Mouse (Mus musculus) small intestine, adult 2 months (tissue): ENCODE measurements around the gene Slc9c1. TPM values are rescaled to one million over a fixed set of nuclear protein-coding genes. Genes with fewer than 3 reads are reported as not detected.
"Not testable (repeated sequence)": the region's sequence is repeated elsewhere in the genome, so short reads cannot be mapped to it uniquely, and the experiment has no call there.

Experiments used
- H3K27ac ChIP-seq: fragments of 200-500 bp; 2 replicates; pipeline ENCODE4 v1.5.1; 2012; ENCODE audit warnings: low read depth, low read length, control low read depth, inconsistent platforms; ENCODE audit not compliant: insufficient read depth
- H3K27me3 ChIP-seq: fragments of 200-500 bp; 2 replicates; pipeline ENCODE4 v1.6.1; 2012; ENCODE audit warnings: mild to moderate bottlenecking, moderate library complexity, low read length, inconsistent platforms; ENCODE audit not compliant: control insufficient read depth, insufficient read depth
- H3K36me3 ChIP-seq: fragments of 200-500 bp; 2 replicates; pipeline ENCODE4 v1.6.1; 2012; ENCODE audit warnings: mild to moderate bottlenecking, low read length, control low read depth, inconsistent platforms; ENCODE audit not compliant: control insufficient read depth, insufficient read depth
- H3K4me1 ChIP-seq: fragments of 200-500 bp; 2 replicates; pipeline ENCODE4 v1.6.1; 2012; ENCODE audit warnings: low read length, inconsistent platforms, mixed read lengths; ENCODE audit not compliant: control insufficient read depth, insufficient read depth, insufficient read length
- H3K4me3 ChIP-seq: fragments of 200-500 bp; 2 replicates; pipeline ENCODE4 v1.5.1; 2012; ENCODE audit warnings: low read depth, mild to moderate bottlenecking, control low read depth, inconsistent platforms, low read length, moderate library complexity
- CTCF ChIP-seq: fragments of 200-500 bp; IDR thresholded peaks from 2 replicates; pipeline ENCODE4 v1.5.1; 2012; ENCODE audit warnings: low read depth, mild to moderate bottlenecking, control low read depth, inconsistent platforms, low read length, moderate library complexity, mixed read lengths; ENCODE audit not compliant: insufficient replicate concordance, insufficient read length; ENCODE audit errors: extremely low read depth
- POLR2A ChIP-seq: fragments of 200-500 bp; IDR thresholded peaks from 2 replicates; pipeline ENCODE4 v1.6.1; 2012; ENCODE audit warnings: low read depth, mild to moderate bottlenecking, control low read depth, inconsistent platforms, low read length, moderate library complexity
- WGBS: fragments of 180-500 bp; shearing (Covaris S2); methylation state at CpG from one replicate; pipeline ENCODE4 v1.1.7; 2018; 5-methylcytosine and 5-hydroxymethylcytosine counted together
- polyA plus RNA-seq: library from polyadenylated mRNA; depleted of rRNA; stranded (reverse); fragments of >200 nt; gene quantifications from 2 replicates; pipeline ENCODE4 v1.2.3, GENCODE M21; 2012; rRNA removed

The Slc9c1 gene
- not detected in 2 replicates for polyA plus RNA-seq

DNA sequence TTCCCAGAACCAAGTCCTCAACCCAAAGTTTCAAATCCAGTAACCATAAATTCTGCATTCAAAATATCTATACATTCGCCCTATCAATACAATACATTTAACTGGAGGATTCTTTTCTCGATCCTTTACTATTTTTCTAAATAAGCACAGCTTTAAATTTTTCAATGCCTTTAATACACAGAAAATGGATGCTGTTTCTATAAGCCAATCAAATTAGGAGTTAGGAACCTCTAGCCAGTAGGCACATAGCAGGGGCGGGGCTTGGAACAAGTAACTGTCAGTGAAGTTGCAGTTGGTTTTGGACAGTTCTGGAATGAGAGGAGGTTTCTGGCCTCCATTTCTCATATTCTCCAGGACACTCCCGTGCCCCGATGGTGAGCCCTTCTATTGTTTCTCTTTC lies at the start of gene Slc9c1:
Slc9c1 (plus strand) TSS at position 301 of the 400 bp plus-strand sequence.
- no peak within 1 kb of the TSS for H3K27ac ChIP-seq
- H3K4me3 ChIP-seq = no peak within 1 kb of the TSS
- H3K36me3 ChIP-seq = no peaks in the 10 kb centered on the region
- no peaks in the 10 kb centered on the region for H3K27me3 ChIP-seq
- 98% methylated on average over 5 of the region's 5 CpGs for WGBS
- TF ChIP-seq CTCF (no peak), POLR2A (no peak)
- no peaks in the 10 kb centered on the region for H3K4me1 ChIP-seq

DNA sequence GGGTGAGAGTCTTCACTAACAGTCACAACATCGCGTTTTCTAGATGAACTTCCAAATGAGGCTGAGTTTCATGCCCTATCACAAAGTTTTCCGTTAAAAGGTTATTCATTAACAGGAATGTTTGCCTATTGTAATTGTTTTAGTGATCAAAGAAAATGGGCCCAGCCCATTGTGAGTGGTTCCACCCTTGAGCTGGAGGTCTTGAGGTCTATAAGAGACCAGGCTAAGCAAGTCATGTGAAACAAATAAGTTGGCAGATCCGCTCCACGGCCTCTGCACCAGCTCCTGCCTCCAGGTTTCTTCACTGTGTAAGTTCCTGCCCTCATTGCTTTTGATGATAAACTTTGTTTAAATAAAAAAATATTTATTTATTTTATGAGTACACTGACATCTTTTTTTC lies 42.2 kb upstream of the Slc9c1 start, which contains the start of gene Gm609:
Gm609 (minus strand) TSS at position 43 of the 400 bp plus-strand sequence.
- no peak within 1 kb of the TSS for H3K4me3 ChIP-seq
- 30% methylated on average over 5 of the region's 5 CpGs for WGBS
- no peaks in the 10 kb centered on the region for H3K36me3 ChIP-seq
- H3K27me3 ChIP-seq = no peaks in the 10 kb centered on the region
- no peaks in the 10 kb centered on the region for H3K4me1 ChIP-seq
- TF ChIP-seq CTCF (no peak), POLR2A (no peak)
- no peak within 1 kb of the TSS for H3K27ac ChIP-seq

DNA sequence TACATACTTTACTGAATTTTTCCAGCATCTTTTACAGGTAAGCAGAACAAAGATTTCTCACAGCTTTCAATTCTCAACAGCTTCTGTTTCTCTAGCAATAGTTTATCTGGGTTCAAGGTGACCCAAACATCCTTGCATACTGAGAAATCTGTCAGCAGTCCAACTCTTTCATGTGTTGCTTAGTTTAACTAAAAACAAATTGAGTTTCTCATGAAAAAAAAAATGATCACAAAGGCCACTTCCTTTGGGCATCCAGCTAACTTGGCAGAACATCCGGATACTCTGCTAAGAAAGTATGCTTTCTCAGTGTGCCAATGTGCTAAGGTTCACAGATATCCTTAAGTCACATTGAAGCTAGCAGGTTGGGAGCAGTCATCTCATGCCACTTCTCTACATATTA lies 39.8 kb upstream of the Slc9c1 start:
- no peak for TF ChIP-seq CTCF
- TF ChIP-seq POLR2A = no peak
- Histone ChIP-seq H3K4me3 (no peak overlapping the region), H3K4me1 (no peaks in the 10 kb centered on the region), H3K36me3 (no peaks in the 10 kb centered on the region), H3K27ac (no peak overlapping the region), H3K27me3 (no peaks in the 10 kb centered on the region)
- WGBS = 48% methylated on average over 1 of the region's 1 CpGs

DNA sequence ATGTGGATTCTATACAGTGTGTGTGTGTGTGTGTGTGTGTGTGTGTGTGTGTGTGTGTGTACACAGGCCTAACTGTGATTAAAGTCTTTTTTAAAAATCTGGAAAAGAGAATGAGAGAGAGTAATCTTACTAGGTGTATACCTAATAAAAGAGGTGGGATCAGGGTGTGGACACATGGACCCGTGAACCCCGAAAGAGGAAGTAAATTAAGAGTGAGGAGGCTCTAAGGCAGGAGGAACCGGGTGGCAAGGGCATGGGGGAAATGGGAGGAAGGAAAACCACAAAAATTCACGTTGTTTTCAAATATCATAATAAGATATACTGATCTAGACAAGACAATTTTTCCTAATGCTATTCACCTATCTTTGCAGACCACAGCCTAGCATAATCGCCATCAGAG lies 9.6 kb upstream of the Slc9c1 start:
- peaks cover 5% of the 10 kb centered on the region; the same call in 1 of the 2 replicates for H3K4me1 ChIP-seq
- H3K4me3 ChIP-seq = no peak overlapping the region
- no peaks in the 10 kb centered on the region for H3K27me3 ChIP-seq
- H3K36me3 ChIP-seq = peaks cover 1% of the 10 kb centered on the region; the same call in 1 of the 2 replicates
- no peak overlapping the region for H3K27ac ChIP-seq
- TF ChIP-seq POLR2A = no peak
- no peak for TF ChIP-seq CTCF
- 33% methylated on average over 5 of the region's 5 CpGs for WGBS

DNA sequence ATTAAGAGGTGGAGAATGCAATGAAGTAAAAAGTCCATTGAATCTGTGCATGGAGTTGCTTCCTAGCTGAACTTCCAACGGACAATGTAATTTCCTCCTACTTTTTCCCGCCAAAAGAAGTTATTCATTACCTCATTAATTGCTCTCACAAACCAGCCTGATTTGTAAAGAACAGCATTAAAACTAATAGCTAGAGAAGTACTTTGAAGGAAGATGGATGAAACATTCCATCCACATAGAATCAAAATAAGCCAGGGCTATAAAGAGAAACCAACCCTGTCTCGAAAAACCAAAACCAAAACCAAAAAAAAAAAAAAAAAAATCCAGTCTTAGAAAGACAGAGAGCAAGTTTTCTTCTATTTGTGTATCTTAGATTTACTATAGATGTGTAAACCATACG lies 3.2 kb upstream of the Slc9c1 start, which contains the start of gene Gm17783:
Gm17783 (minus strand) TSS at position 101 of the 400 bp plus-strand sequence.
- TF ChIP-seq CTCF = no peak
- TF ChIP-seq POLR2A = no peak

DNA sequence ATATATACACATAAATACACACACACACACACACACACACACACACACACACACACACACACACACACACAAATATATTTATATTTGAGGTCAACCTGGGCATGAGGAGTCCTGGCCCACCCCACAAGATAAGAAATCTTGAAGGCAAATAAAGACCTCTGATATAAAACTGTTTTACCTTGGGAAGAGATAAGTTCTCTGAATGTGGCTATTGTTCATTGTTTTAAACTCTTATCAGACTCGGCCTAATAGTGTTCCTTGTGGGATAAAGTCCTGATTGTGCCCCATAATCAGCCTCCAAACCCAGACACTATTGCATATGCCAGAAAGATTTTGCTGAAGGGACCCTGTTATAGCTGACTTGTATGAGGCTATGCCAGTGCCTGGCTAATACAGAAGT lies 3.2 kb downstream of the Slc9c1 start:
- not testable (repeated sequence) for H3K27ac ChIP-seq, H3K27me3 ChIP-seq, H3K4me1 ChIP-seq, H3K36me3 ChIP-seq, H3K4me3 ChIP-seq
- WGBS = 32% methylated on average over 1 of the region's 1 CpGs

More for the DNA sequence above, 3.2 kb upstream of the Slc9c1 start, which contains the start of gene Gm17783:
- H3K27ac ChIP-seq = no peak within 1 kb of the TSS
- H3K27me3 ChIP-seq = no peaks in the 10 kb centered on the region
- WGBS = 17% methylated on average over 4 of the region's 4 CpGs
- peak within 1 kb of the TSS; percentile 13; the same call in 1 of the 2 replicates for H3K4me3 ChIP-seq
- H3K36me3 ChIP-seq = no peaks in the 10 kb centered on the region
- H3K4me1 ChIP-seq = 0 out of 2 replicates have a peak, but pooled peaks cover 1% of the 10 kb centered on the region

DNA sequence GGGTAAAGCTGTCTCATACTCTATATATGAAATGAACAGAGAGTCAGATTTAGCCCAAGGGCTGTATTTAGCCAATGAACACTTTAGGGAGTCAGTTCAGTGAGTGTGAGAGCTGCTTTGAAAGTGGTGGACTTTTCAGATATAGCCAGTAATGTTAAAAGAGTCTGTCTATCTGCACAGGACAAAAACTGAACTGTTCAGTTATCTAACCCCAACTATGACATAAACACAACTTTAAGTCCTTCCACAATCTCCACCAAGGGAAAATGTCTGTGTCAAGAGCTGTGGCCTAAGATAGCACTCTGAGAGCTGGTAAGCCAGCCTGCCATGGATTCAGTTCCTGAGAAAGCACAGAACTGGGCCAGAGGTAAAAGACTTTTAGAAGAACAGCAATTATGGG lies 7.0 kb downstream of the Slc9c1 start:
- no peaks in the 10 kb centered on the region for H3K4me1 ChIP-seq
- H3K36me3 ChIP-seq = no peaks in the 10 kb centered on the region
- H3K27me3 ChIP-seq = no peaks in the 10 kb centered on the region
- TF ChIP-seq CTCF (no peak), POLR2A (no peak)
- H3K4me3 ChIP-seq = no peak overlapping the region
- no peak overlapping the region for H3K27ac ChIP-seq

DNA sequence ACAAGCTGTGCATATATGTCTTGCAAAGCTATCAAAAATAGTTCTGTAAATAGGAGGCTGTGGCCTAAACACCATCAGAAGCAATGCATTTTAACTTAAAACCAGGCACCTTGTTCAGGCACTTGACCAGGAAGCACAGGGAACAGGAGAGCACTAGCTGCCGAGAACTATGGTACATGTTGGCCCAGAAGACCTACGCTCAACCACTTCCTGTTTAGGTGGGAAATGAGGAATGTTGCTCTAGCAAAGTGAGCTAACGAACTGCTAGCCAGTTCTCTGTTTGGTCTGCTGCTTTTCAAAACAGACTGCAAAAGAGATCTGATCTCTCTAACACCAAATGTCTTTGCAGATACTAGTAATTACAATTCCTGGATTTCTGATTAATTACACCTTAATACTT lies 9.2 kb downstream of the Slc9c1 start:
- WGBS = 69% methylated on average over 3 of the region's 3 CpGs
- H3K36me3 ChIP-seq = no peaks in the 10 kb centered on the region
- no peaks in the 10 kb centered on the region for H3K4me1 ChIP-seq
- H3K27ac ChIP-seq = no peak overlapping the region
- H3K27me3 ChIP-seq = no peaks in the 10 kb centered on the region
- TF ChIP-seq POLR2A = no peak
- no peak for TF ChIP-seq CTCF
- H3K4me3 ChIP-seq = no peak overlapping the region
